Mouse (Mus musculus): ENCODE data around the gene Idh3b.

The Idh3b gene

GRCm38 (mm10) chr2:130283854-130284654 lies at the start of gene Idh3b:
Gene Idh3b, minus strand, starts transcription at chr2:130284547.
- peaks cover 6% of the 10 kb centered on the region; the same call in 1 of the 2 replicates for H3K36me3 ChIP-seq (ENCODE audit: control insufficient read depth, insufficient read depth, low read length, poor library complexity, severe bottlenecking)
- DNase-seq (ENCODE audit: low read depth, low spot score) = peak; percentile 82
- no peaks in the 10 kb centered on the region for H3K27me3 ChIP-seq (ENCODE audit: control insufficient read depth, insufficient read depth, low read length, poor library complexity, severe bottlenecking)

GRCm38 (mm10) chr2:130329502-130329901 lies 45.2 kb upstream of the Idh3b start:
- no peaks in the 10 kb centered on the region for H3K27me3 ChIP-seq (ENCODE audit: control insufficient read depth, insufficient read depth, low read length, poor library complexity, severe bottlenecking)
- no peaks in the 10 kb centered on the region for H3K36me3 ChIP-seq (ENCODE audit: control insufficient read depth, insufficient read depth, low read length, poor library complexity, severe bottlenecking)
- DNase-seq (ENCODE audit: low read depth, low spot score) = no peak

GRCm38 (mm10) chr2:130327057-130327456 lies 42.7 kb upstream of the Idh3b start:
- no peaks in the 10 kb centered on the region for H3K36me3 ChIP-seq (ENCODE audit: control insufficient read depth, insufficient read depth, low read length, poor library complexity, severe bottlenecking)
- no peak for DNase-seq (ENCODE audit: low read depth, low spot score)
- no peaks in the 10 kb centered on the region for H3K27me3 ChIP-seq (ENCODE audit: control insufficient read depth, insufficient read depth, low read length, poor library complexity, severe bottlenecking)

GRCm38 (mm10) chr2:130303014-130303413 lies 18.7 kb upstream of the Idh3b start:
- no peak for DNase-seq (ENCODE audit: low read depth, low spot score)
- H3K36me3 ChIP-seq (ENCODE audit: control insufficient read depth, insufficient read depth, low read length, poor library complexity, severe bottlenecking) = no peaks in the 10 kb centered on the region
- H3K27me3 ChIP-seq (ENCODE audit: control insufficient read depth, insufficient read depth, low read length, poor library complexity, severe bottlenecking) = no peaks in the 10 kb centered on the region

GRCm38 (mm10) chr2:130297580-130297979 lies 13.2 kb upstream of the Idh3b start:
- no peaks in the 10 kb centered on the region for H3K36me3 ChIP-seq (ENCODE audit: control insufficient read depth, insufficient read depth, low read length, poor library complexity, severe bottlenecking)
- 0 out of 2 replicates have a peak, but pooled peaks cover 2% of the 10 kb centered on the region for H3K27me3 ChIP-seq (ENCODE audit: control insufficient read depth, insufficient read depth, low read length, poor library complexity, severe bottlenecking)
- no peak for DNase-seq (ENCODE audit: low read depth, low spot score)

GRCm38 (mm10) chr2:130296134-130296745 lies 11.9 kb upstream of the Idh3b start:
- Histone ChIP-seq H3K36me3 (ENCODE audit: control insufficient read depth, insufficient read depth, low read length, poor library complexity, severe bottlenecking) (no peaks in the 10 kb centered on the region), H3K27me3 (ENCODE audit: control insufficient read depth, insufficient read depth, low read length, poor library complexity, severe bottlenecking) (0 out of 2 replicates have a peak, but pooled peaks cover 2% of the 10 kb centered on the region)
- DNase-seq (ENCODE audit: low read depth, low spot score) = no peak

GRCm38 (mm10) chr2:130295331-130296133 lies 11.2 kb upstream of the Idh3b start:
- Histone ChIP-seq H3K36me3 (ENCODE audit: control insufficient read depth, insufficient read depth, low read length, poor library complexity, severe bottlenecking) (no peaks in the 10 kb centered on the region), H3K27me3 (ENCODE audit: control insufficient read depth, insufficient read depth, low read length, poor library complexity, severe bottlenecking) (0 out of 2 replicates have a peak, but pooled peaks cover 2% of the 10 kb centered on the region)
- peak; percentile 54 for DNase-seq (ENCODE audit: low read depth, low spot score)

- peak; percentile 15 for DNase-seq (ENCODE audit: low read depth, low spot score)
- H3K36me3 ChIP-seq (ENCODE audit: control insufficient read depth, insufficient read depth, low read length, poor library complexity, severe bottlenecking) = no peaks in the 10 kb centered on the region
- H3K27me3 ChIP-seq (ENCODE audit: control insufficient read depth, insufficient read depth, low read length, poor library complexity, severe bottlenecking) = 0 out of 2 replicates have a peak, but pooled peaks cover 2% of the 10 kb centered on the region
Measured at GRCm38 (mm10) chr2:130294936-130295277, 10.6 kb upstream of the Idh3b start, which contains the start of gene Ebf4. Gene Ebf4, plus strand, starts transcription at chr2:130295169.

- DNase-seq (ENCODE audit: low read depth, low spot score) = no peak
- H3K27me3 ChIP-seq (ENCODE audit: control insufficient read depth, insufficient read depth, low read length, poor library complexity, severe bottlenecking) = 0 out of 2 replicates have a peak, but pooled peaks cover 2% of the 10 kb centered on the region
- H3K36me3 ChIP-seq (ENCODE audit: control insufficient read depth, insufficient read depth, low read length, poor library complexity, severe bottlenecking) = no peaks in the 10 kb centered on the region
Measured at GRCm38 (mm10) chr2:130294218-130294935, 10.0 kb upstream of the Idh3b start.

GRCm38 (mm10) chr2:130293486-130293885 lies 9.1 kb upstream of the Idh3b start:
- H3K36me3 ChIP-seq (ENCODE audit: control insufficient read depth, insufficient read depth, low read length, poor library complexity, severe bottlenecking) = no peaks in the 10 kb centered on the region
- H3K27me3 ChIP-seq (ENCODE audit: control insufficient read depth, insufficient read depth, low read length, poor library complexity, severe bottlenecking) = 0 out of 2 replicates have a peak, but pooled peaks cover 2% of the 10 kb centered on the region
- DNase-seq (ENCODE audit: low read depth, low spot score) = peak; percentile 31

- no peak for DNase-seq (ENCODE audit: low read depth, low spot score)
- H3K27me3 ChIP-seq (ENCODE audit: control insufficient read depth, insufficient read depth, low read length, poor library complexity, severe bottlenecking) = 0 out of 2 replicates have a peak, but pooled peaks cover 2% of the 10 kb centered on the region
- no peaks in the 10 kb centered on the region for H3K36me3 ChIP-seq (ENCODE audit: control insufficient read depth, insufficient read depth, low read length, poor library complexity, severe bottlenecking)
Measured at GRCm38 (mm10) chr2:130293009-130293408, 8.7 kb upstream of the Idh3b start.

- H3K27me3 ChIP-seq (ENCODE audit: control insufficient read depth, insufficient read depth, low read length, poor library complexity, severe bottlenecking) = 0 out of 2 replicates have a peak, but pooled peaks cover 2% of the 10 kb centered on the region
- no peaks in the 10 kb centered on the region for H3K36me3 ChIP-seq (ENCODE audit: control insufficient read depth, insufficient read depth, low read length, poor library complexity, severe bottlenecking)
- peak; percentile 82 for DNase-seq (ENCODE audit: low read depth, low spot score)
Measured at GRCm38 (mm10) chr2:130291434-130291833, 7.1 kb upstream of the Idh3b start.

- no peaks in the 10 kb centered on the region for H3K36me3 ChIP-seq (ENCODE audit: control insufficient read depth, insufficient read depth, low read length, poor library complexity, severe bottlenecking)
- DNase-seq (ENCODE audit: low read depth, low spot score) = no peak
- no peaks in the 10 kb centered on the region for H3K27me3 ChIP-seq (ENCODE audit: control insufficient read depth, insufficient read depth, low read length, poor library complexity, severe bottlenecking)
Measured at GRCm38 (mm10) chr2:130289086-130289485, 4.7 kb upstream of the Idh3b start.

GRCm38 (mm10) chr2:130280818-130281217 lies 3.5 kb downstream of the Idh3b start:
- H3K36me3 ChIP-seq (ENCODE audit: control insufficient read depth, insufficient read depth, low read length, poor library complexity, severe bottlenecking) = peaks cover 26% of the 10 kb centered on the region
- DNase-seq (ENCODE audit: low read depth, low spot score) = no peak
- no peaks in the 10 kb centered on the region for H3K27me3 ChIP-seq (ENCODE audit: control insufficient read depth, insufficient read depth, low read length, poor library complexity, severe bottlenecking)
